Mouse (Mus musculus): Measurements from ENCODE around the gene Ctnnbip1.

GRCm38 (mm10) chr4:149498901-149499300 is 19.1 kb upstream of the Ctnnbip1 start:
- TF ChIP-seq POLR2A (IDR thresholded peaks at IDR 0.05; ENCODE audit: control insufficient read depth, low read depth, low read length) = no peak
- TF ChIP-seq CTCF (IDR thresholded peaks at IDR 0.05; ENCODE audit: control insufficient read depth, insufficient read depth, insufficient replicate concordance, low read depth, low read length) = no peak
